Mouse (Mus musculus): Measurements from ENCODE around the gene Ppp1r3a.

- no peak for TF ChIP-seq CTCF (IDR thresholded peaks at IDR 0.05; ENCODE audit: control insufficient read depth, insufficient read depth, insufficient read length)
- TF ChIP-seq MYOD1 (IDR thresholded peaks at IDR 0.05; ENCODE audit: control insufficient read depth, insufficient read length, low read depth): no peak
- no peak for TF ChIP-seq MYOG (IDR thresholded peaks at IDR 0.05; ENCODE audit: control insufficient read depth, extremely low read depth, insufficient read length)
- no peak for TF ChIP-seq MAX (IDR thresholded peaks at IDR 0.05)
Measured at GRCm38 (mm10) chr6:14757486-14757885, 2.4 kb upstream of the Ppp1r3a start.
